Mouse (Mus musculus) lung, postnatal 0 days (tissue): ENCODE results near the gene Pard6a.

Experiments
- CTCF ChIP-seq: IDR thresholded peaks from 2 replicates; pipeline ENCODE4 v1.5.1; 2016; ENCODE audit warnings: antibody characterized with exemption, mild to moderate bottlenecking
- EP300 ChIP-seq: IDR thresholded peaks from 2 replicates; pipeline ENCODE4 v1.6.1; 2016; ENCODE audit warnings: antibody characterized with exemption, mild to moderate bottlenecking, control low read depth

GRCm38 (mm10) chr8:105702731-105703415 is 1.9 kb downstream of the Pard6a start:
- TF ChIP-seq EP300 (no peak), CTCF (no peak)
